Mouse (Mus musculus) cortical plate, adult 2 months (tissue): ENCODE data around the gene Eef1akmt4.

Experiments
- CTCF ChIP-seq: fragments of 200-500 bp; IDR thresholded peaks from 2 replicates; pipeline ENCODE4 v1.5.1; 2011; ENCODE audit warnings: mild to moderate bottlenecking, control low read depth, low read length; ENCODE audit not compliant: insufficient read depth; ENCODE audit errors: extremely low read depth
- POLR2A ChIP-seq: fragments of 200-500 bp; IDR thresholded peaks from 2 replicates; pipeline ENCODE4 v1.6.1; 2011; ENCODE audit warnings: mild to moderate bottlenecking, low read length, control low read depth; ENCODE audit not compliant: insufficient read depth; ENCODE audit errors: extremely low read depth

DNA sequence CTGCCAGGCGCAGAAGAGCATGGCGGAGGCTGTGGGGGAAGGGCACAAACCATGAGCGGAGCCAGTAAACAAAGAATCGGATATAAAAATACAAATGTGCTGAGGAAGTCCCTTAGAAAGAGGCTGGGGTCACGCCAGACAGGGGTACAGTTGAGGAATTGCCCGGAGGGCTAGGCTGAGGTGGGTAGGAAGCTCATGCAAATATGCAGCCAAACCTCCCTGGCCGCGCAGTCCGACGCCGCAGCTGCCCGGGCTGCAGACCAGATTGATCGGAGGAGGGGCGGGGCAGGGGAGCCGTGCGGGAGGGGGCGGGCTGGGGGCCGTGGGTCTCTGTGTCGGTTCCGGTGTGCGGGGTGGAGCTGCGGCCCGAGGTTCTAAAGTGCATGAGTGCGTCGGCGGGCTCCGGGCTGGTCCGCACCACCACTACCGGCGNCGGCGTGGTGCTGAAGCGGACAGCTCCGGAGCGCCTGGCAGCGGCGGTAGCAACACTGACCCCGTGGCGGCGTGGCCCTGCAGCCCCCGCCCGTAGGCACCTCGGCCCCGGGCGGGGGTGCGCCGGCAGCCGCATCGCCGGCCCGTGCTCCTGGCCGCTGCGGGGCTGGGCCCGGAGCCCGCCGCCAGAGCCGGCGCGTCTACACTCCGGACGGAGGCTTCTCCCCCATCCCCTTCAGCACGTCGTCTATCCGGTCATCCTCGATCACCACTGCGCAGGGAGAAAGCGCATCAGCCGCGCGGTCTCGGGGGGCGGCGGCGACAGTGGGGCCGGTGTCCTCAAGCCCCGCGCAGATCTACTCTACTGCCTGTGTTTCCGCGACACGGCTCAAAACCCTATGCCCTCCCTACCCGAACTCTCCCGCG lies 8.4 kb downstream of the Eef1akmt4 start:
- TF ChIP-seq CTCF, result no peak
- TF ChIP-seq POLR2A, result no peak
